Mouse (Mus musculus) ovary, postnatal 10 days (tissue): ENCODE results near the gene H60c.
"Not testable (repeated sequence)": the region's sequence is repeated elsewhere in the genome, so short reads cannot be mapped to it uniquely, and the experiment has no call there.

Source experiments
- DNase-seq: peaks from one replicate; pipeline ENCODE4 v3.0.0; 2022; ENCODE audit warnings: low spot score

H60c gene

GRCm38 (mm10) chr10:3267671-3268070 lies at the start of gene H60c:
Gene H60c (minus strand): TSS chr10:3267771.
- DNase-seq: no peak

GRCm38 (mm10) chr10:3308821-3309206 lies 41.2 kb upstream of the H60c start:
- no peak for DNase-seq

GRCm38 (mm10) chr10:3308180-3308820 lies 40.7 kb upstream of the H60c start:
- DNase-seq: no peak

- DNase-seq: no peak
Measured at GRCm38 (mm10) chr10:3307752-3308151, 40.2 kb upstream of the H60c start.

GRCm38 (mm10) chr10:3293969-3294368 lies 26.4 kb upstream of the H60c start:
- no peak for DNase-seq

GRCm38 (mm10) chr10:3281047-3281446 lies 13.5 kb upstream of the H60c start:
- no peak for DNase-seq

GRCm38 (mm10) chr10:3274065-3274464 lies 6.5 kb upstream of the H60c start:
- DNase-seq: no peak

- no peak for DNase-seq
Measured at GRCm38 (mm10) chr10:3271036-3271435, 3.5 kb upstream of the H60c start.

- no peak for DNase-seq
Measured at GRCm38 (mm10) chr10:3266729-3267128, 842 bp downstream of the H60c start.

GRCm38 (mm10) chr10:3262784-3263183 lies 4.8 kb downstream of the H60c start:
- no peak for DNase-seq

GRCm38 (mm10) chr10:3257391-3257790 lies 10.2 kb downstream of the H60c start:
- DNase-seq: no peak

- not testable (repeated sequence) for DNase-seq
Measured at GRCm38 (mm10) chr10:3238436-3238835, 29.1 kb downstream of the H60c start.

- no peak for DNase-seq
Measured at GRCm38 (mm10) chr10:3236638-3237270, 30.8 kb downstream of the H60c start.

GRCm38 (mm10) chr10:3228447-3229195 lies 39.0 kb downstream of the H60c start:
- DNase-seq: no peak
